Mouse (Mus musculus) midbrain, postnatal 0 days (tissue): Measurements from ENCODE around the gene Hcn3. TPM values are rescaled to one million over a fixed set of nuclear protein-coding genes. Genes with fewer than 3 reads are reported as not detected.

Experiments used
- ATAC-seq: fragments of 200-750 bp; cut with Nextera tagmentation; 2 replicates; pipeline ENCODE4 v1.8.0; 2017; ENCODE audit warnings: moderate number of reproducible peaks, mild to moderate bottlenecking, moderate TSS enrichment, moderate library complexity; ENCODE audit not compliant: low FRiP score
- DNase-seq: peaks from one replicate; pipeline ENCODE4 v3.0.0-alpha.2; 2015; ENCODE audit warnings: low spot score
- H3K27ac ChIP-seq: fragments of 300-500 bp; sonication (generic); 2 replicates; pipeline ENCODE4 v1.5.1; 2014; ENCODE audit warnings: low read depth, mild to moderate bottlenecking, low read length, mixed read lengths
- H3K27me3 ChIP-seq: fragments of 300-500 bp; sonication (generic); 2 replicates; pipeline ENCODE4 v1.6.1; 2014; ENCODE audit warnings: low read length, control low read depth, mixed read lengths; ENCODE audit not compliant: insufficient read depth
- H3K36me3 ChIP-seq: fragments of 300-500 bp; sonication (generic); 2 replicates; pipeline ENCODE4 v1.6.1; 2014; ENCODE audit warnings: low read length, control low read depth, mixed read lengths; ENCODE audit not compliant: insufficient read depth
- H3K4me1 ChIP-seq: fragments of 300-500 bp; sonication (generic); 2 replicates; pipeline ENCODE4 v1.6.1; 2014; ENCODE audit warnings: mild to moderate bottlenecking, control low read depth, antibody characterized with exemption, low read length, mixed read lengths; ENCODE audit not compliant: insufficient read depth
- H3K4me2 ChIP-seq: fragments of 300-500 bp; sonication (generic); 2 replicates; pipeline ENCODE4 v1.6.1; 2014; ENCODE audit warnings: low read depth, mild to moderate bottlenecking, low read length, mixed read lengths; ENCODE audit not compliant: poor library complexity, severe bottlenecking
- H3K4me3 ChIP-seq: fragments of 300-500 bp; sonication (generic); 2 replicates; pipeline ENCODE4 v1.5.1; 2014; ENCODE audit warnings: low read depth, mild to moderate bottlenecking, low read length, moderate library complexity
- H3K9ac ChIP-seq: fragments of 300-500 bp; sonication (generic); replicated peaks from 2 replicates; pipeline ENCODE4 v1.6.1; 2014; ENCODE audit warnings: mild to moderate bottlenecking, low read length, moderate library complexity, mixed read lengths; ENCODE audit not compliant: poor library complexity, severe bottlenecking
- H3K9me3 ChIP-seq: fragments of 300-500 bp; sonication (generic); 2 replicates; pipeline ENCODE4 v1.6.1; 2016; ENCODE audit warnings: low read length, control low read depth
- CTCF ChIP-seq: IDR thresholded peaks from 2 replicates; pipeline ENCODE4 v1.5.1; 2016; ENCODE audit warnings: antibody characterized with exemption, mild to moderate bottlenecking
- WGBS: fragments of 180-500 bp; shearing (Covaris S2); extraction: QIAGEN DNeasy Blood & Tissue Kit; methylation state at CpG from one replicate; pipeline ENCODE4 v1.1.7; 2014; 5-methylcytosine and 5-hydroxymethylcytosine counted together
- polyA plus RNA-seq: library from polyadenylated mRNA; unstranded; fragments of >200 nt; fragmentation: Nextera tagmentation; extraction: Ambion mirVana; gene quantifications from 2 replicates; pipeline ENCODE4 v1.2.1, GENCODE M21; 2015
- total RNA-seq: library from RNA; depleted of rRNA; stranded (reverse); fragments of >200 nt; gene quantifications from 2 replicates; pipeline ENCODE4 v1.2.3, GENCODE M21; 2014

Gene Hcn3
- total and polyA plus RNA-seq, 2 experiments from 2014 or later: 44.8 to 97.8 TPM

DNA sequence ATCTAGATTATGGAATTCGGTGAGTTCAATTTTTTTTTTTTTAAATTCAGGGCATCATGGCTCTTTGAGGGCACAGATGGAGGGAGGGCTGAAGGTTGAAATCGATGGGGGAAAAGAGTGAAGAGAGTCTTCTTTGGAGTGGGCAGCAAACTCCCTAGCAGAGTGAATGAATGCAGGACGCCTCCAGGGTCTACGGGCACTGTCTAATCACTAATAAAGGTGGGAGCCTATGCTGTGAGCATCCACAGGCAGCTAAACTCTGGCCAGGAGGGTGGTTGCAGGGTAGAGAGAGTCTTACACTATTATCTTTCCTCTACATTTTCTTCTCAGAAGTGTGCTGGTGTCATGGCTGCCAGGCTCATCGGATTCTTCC lies 43.1 kb upstream of the Hcn3 start:
- WGBS: 47% methylated on average over 5 of the region's 5 CpGs
- no peak; the same call in 1 of the 2 replicates for ATAC-seq
- H3K27ac ChIP-seq: peak overlapping the region; percentile 72

GRCm38 (mm10) chr3:89202253-89203141 lies 42.5 kb upstream of the Hcn3 start, which contains the start of gene Gba:
Gba (plus strand) TSS chr3:89202928.
- TF ChIP-seq CTCF: no peak
- peaks cover 20% of the 10 kb centered on the region for H3K36me3 ChIP-seq
- ATAC-seq: peak; percentile 83

More for the DNA sequence above, 43.1 kb upstream of the Hcn3 start:
- peak overlapping the region; percentile 50 for H3K4me3 ChIP-seq
- H3K27me3 ChIP-seq: no peaks in the 10 kb centered on the region
- peak overlapping the region; percentile 74 for H3K4me2 ChIP-seq
- no peaks in the 10 kb centered on the region for H3K9me3 ChIP-seq
- H3K36me3 ChIP-seq: peaks cover 26% of the 10 kb centered on the region
- H3K9ac ChIP-seq: peak overlapping the region; percentile 72
- no peak for DNase-seq
- TF ChIP-seq CTCF: no peak
- peaks cover 4% of the 10 kb centered on the region; the same call in 1 of the 2 replicates for H3K4me1 ChIP-seq

DNA sequence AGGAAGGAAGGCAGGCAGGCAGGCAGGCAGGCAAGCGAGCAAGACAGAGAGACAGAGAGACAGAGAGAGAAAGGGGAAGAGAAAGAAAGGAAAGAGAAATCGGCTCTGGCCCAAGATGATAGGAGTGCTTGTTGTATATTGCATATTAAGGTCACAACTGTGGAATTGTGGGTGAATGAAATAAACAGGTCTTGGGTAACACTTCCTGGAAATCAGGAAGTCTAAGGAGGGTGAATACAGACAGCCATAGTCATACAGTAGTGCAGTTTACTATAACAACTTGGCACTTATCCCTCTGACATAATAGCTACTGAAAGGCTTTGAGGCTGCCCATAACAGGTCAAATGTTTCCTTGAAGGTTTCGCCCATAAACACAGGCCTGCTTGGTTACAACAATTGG lies 39.8 kb upstream of the Hcn3 start:
- Histone ChIP-seq H3K4me1 (peaks cover 4% of the 10 kb centered on the region; the same call in 1 of the 2 replicates), H3K4me3 (no peak overlapping the region), H3K27me3 (no peaks in the 10 kb centered on the region), H3K27ac (no peak overlapping the region), H3K4me2 (no peak overlapping the region), H3K9me3 (no peaks in the 10 kb centered on the region), H3K36me3 (no peaks in the 10 kb centered on the region), H3K9ac (no peak overlapping the region)
- no peak for TF ChIP-seq CTCF
- WGBS: 72% methylated on average over 3 of the region's 3 CpGs
- DNase-seq: no peak
- ATAC-seq: no peak

More at GRCm38 (mm10) chr3:89202253-89203141, 42.5 kb upstream of the Hcn3 start, which contains the start of gene Gba:
- no peaks in the 10 kb centered on the region for H3K9me3 ChIP-seq
- 23% methylated on average over 13 of the region's 13 CpGs for WGBS
- peak within 1 kb of the TSS; percentile 50 for H3K4me3 ChIP-seq
- peak; percentile 96 for DNase-seq
- peaks cover 4% of the 10 kb centered on the region; the same call in 1 of the 2 replicates for H3K4me1 ChIP-seq
- no peaks in the 10 kb centered on the region for H3K27me3 ChIP-seq
- H3K4me2 ChIP-seq: peak within 1 kb of the TSS; percentile 74
- H3K9ac ChIP-seq: peak within 1 kb of the TSS; percentile 72
- peak within 1 kb of the TSS; percentile 72 for H3K27ac ChIP-seq

DNA sequence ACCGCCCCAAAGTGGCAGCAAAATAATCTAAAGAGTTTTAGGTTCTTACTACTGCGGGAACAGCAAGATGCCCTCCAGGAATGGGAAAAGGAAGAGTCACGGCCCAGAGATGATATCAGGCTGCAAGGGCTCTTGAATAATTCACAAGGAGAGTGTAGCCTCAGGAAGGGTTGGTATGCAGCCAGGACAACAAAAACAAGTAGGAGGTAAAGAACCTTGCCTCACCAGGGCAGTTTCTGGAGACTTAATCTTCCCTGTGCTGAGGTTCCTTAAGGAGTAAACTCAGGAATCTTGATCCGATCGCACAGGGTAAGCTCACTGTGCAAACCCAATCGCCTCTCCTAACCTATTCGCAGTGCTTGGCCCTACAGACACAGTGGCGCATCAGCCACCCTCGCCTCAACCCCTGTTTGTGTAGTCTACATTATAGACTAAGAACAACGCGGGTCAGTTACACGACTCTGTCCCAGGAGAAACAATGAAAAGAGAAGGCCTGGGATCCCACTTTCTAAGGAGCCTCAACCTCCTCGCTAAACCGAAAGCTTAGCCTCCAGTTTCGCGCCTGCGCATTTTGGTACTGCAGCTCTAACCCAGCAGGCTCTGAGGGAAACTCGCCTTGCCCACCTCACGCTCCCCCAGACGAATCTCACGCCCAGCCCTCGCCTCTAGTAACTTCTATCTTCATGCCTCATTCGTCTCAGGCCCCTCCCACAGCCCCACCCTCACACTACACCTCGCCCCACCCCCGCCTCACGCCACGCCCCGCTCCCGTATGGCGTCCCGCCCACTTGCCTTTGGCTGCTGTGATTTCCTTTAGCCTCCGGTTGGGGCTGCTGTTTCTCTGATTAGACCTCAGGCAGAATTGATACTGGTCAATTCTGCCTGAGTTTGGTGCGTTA lies 36.2 kb upstream of the Hcn3 start:
- WGBS: 5% methylated on average over 32 of the region's 33 CpGs
- Histone ChIP-seq H3K27ac (peak overlapping the region; percentile 55; the same call in 1 of the 2 replicates), H3K4me2 (peak overlapping the region; percentile 47), H3K27me3 (no peaks in the 10 kb centered on the region), H3K4me3 (peak overlapping the region; percentile 28), H3K9me3 (no peaks in the 10 kb centered on the region), H3K4me1 (no peaks in the 10 kb centered on the region), H3K36me3 (no peaks in the 10 kb centered on the region), H3K9ac (peak overlapping the region; percentile 48)
- TF ChIP-seq CTCF: peak; percentile 65
- DNase-seq (peak; percentile 91), ATAC-seq (peak; percentile 92)

- Histone ChIP-seq H3K9me3 (no peaks in the 10 kb centered on the region), H3K4me1 (no peaks in the 10 kb centered on the region), H3K27ac (no peak overlapping the region), H3K4me3 (no peak overlapping the region), H3K4me2 (no peak overlapping the region), H3K27me3 (no peaks in the 10 kb centered on the region), H3K9ac (no peak overlapping the region), H3K36me3 (0 out of 2 replicates have a peak, but pooled peaks cover 2% of the 10 kb centered on the region)
- peak; percentile 57 for TF ChIP-seq CTCF
- DNase-seq: no peak
- WGBS: 91% methylated on average over 2 of the region's 2 CpGs
- no peak for ATAC-seq
These were observed 33.9 kb upstream of the Hcn3 start for GRCm38 (mm10) chr3:89193853-89194252.
